Mouse (Mus musculus) kidney, adult 2 months (tissue): ENCODE measurements around the gene Wwox.

ENCODE experiments used
- CTCF ChIP-seq: fragments of 200-500 bp; conservative IDR thresholded peaks from 2 replicates; pipeline ENCODE4 v1.5.1; 2011; ENCODE audit warnings: low read depth, mild to moderate bottlenecking, control low read depth, low read length, moderate library complexity, mixed read lengths; ENCODE audit not compliant: insufficient read depth, insufficient read length
- POLR2A ChIP-seq: fragments of 200-500 bp; IDR thresholded peaks from one replicate; pipeline ENCODE4 v1.6.1; 2011; ENCODE audit warnings: low read depth, low read length, control low read depth

DNA sequence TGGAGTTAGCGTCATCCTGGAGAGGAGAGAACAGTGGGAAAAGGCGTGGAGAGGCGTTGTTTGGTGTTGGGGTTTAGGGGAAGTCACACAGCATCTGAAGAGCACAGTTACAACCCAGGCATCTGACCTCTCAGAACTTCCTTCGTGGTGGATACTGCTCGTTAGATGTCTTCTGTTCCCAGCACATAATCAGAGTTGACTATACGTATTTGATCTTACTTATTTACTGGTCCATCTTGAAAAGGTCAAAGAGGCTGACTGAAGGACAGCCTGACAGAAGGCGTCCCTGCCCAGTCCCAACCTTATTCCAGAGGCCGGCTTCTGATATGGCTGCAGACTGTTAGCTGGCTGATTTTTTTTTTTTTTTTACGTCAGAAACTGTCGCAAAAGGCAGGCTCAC is 90.1 kb downstream of the Wwox start:
- TF ChIP-seq CTCF, result no peak
- no peak for TF ChIP-seq POLR2A
